Mouse (Mus musculus): ENCODE results near the gene Jsrp1.

Gene Jsrp1

DNA sequence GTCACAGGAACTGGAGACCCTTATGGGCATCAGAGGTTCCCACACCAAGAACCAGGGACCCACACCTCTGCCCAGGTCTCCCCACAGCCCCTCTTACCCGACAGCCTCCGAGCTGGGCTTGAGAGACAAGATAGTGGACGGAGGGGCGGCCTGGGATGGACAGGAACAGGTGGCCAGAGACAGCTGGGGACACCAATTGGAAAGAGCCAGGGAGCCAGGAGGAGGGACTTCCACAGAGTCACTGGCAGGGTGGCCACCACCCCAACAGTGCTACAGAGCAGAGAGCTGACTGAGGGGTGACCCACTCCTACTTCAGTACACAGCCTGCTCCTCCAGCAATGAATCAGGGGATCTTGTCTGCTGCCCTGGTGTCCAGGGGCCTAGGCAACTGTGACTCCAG lies at the start of gene Jsrp1:
Jsrp1 (minus strand) TSS at position 133 of the 400 bp plus-strand sequence.
- DNase-seq (ENCODE audit: low read depth): no peak

DNA sequence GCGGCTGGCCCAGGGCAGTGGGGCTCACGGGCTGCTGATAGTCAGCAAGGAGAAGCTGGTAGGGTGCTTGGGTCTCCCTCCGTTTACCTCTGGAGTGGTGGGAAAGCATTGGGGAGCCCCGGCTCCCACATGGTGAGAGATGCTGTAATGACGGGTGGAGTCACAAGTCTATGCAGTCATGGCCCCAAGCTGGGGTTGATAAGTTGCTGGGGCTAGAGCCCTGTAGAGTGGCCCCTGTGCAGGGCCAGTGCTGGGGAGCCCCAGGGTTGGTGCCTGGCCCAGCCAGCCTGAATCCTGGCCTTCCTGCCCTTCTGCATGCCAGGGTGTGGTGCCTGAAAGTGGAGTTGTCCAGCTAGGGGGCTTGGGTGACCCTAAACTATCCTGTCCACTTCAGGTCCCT lies 49.0 kb upstream of the Jsrp1 start:
- DNase-seq (ENCODE audit: low read depth): no peak

DNA sequence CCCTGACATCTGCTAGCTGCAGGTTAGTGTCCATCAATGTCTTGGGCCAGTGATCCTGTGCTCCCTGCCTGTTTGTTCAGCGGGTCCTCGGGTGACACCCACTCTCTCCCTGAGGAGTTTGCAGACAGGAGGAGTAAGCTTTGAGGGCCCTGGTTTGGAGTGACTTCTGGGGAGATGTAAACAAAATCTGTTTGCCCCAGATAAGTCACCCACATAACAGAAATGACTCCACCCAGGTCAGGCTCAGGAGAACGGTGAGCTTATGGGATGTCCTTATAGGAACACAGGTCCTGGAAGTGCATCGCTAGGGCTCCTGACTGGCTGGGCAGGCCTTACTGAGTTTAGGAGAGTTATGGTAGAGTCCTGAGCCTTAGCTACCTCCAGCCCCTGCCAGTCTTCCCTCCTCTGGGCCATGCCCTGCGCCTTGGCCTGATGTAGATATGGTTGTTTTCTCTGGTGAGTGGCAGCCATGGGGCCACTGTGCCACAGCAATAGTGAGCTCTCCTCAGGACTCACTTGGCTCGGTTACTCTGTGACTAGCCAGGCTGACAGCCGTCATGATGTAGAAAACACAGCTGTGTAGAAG lies 45.1 kb upstream of the Jsrp1 start:
- no peak for DNase-seq (ENCODE audit: low read depth)

DNA sequence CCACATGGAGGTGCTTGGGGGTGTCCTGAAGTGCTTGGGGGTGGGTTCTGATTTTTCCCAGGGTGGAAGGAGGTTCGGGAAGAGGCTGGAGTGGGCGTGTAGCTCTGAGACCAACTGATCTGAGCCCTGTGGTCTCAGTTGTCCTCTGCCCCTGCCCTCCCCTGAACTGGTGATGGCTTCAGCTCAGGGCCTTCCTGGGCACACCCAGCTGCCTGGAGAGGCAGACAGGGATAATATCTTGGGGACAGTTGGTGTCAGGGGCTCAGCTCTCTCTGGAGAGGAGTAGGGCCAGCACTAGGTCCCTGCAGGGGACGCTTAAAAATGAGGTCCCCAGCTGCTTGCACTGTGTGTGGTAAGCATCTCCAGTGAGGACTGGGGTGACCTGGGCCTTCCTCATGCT lies 44.5 kb upstream of the Jsrp1 start:
- DNase-seq (ENCODE audit: low read depth): no peak

DNA sequence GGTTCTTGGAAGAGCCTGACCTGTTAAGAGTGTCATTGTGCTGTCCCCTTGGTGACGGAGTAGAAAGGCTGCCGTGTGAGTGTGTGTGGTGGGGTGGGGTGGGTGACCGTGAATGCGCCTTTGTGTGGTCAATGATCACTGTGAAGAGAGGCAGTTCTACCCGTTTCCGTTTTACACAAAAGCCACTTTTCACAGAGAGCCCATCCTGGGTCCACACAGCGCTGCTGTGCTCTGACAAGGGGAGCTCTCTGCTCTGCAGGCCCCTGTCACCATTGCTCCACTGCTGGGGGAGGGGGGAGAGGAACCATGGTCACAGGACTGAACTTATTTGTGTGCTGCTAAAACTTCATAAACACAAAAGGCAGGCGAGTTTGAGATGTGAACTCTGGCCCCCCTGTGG lies 44.1 kb upstream of the Jsrp1 start:
- DNase-seq (ENCODE audit: low read depth): no peak

DNA sequence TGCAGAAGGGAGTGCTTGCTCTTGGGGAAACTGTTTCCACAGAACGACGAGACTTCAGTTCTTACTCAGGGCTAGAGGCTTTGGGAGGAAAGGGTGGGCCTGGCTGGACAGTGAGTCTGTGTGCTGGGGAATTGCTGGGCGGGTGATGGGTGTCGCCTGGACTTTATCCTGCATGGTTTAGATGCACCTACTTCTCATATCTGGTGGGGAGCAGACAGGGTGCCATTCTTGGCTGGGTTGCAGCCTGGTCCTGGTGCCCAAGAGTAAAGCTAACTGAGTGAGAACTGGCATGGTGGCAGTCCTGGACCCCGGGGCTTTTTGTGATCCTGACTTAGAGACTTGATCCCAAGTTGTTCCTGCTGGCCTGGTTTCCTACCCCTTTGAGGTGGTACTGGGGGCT lies 43.6 kb upstream of the Jsrp1 start:
- DNase-seq (ENCODE audit: low read depth): no peak

DNA sequence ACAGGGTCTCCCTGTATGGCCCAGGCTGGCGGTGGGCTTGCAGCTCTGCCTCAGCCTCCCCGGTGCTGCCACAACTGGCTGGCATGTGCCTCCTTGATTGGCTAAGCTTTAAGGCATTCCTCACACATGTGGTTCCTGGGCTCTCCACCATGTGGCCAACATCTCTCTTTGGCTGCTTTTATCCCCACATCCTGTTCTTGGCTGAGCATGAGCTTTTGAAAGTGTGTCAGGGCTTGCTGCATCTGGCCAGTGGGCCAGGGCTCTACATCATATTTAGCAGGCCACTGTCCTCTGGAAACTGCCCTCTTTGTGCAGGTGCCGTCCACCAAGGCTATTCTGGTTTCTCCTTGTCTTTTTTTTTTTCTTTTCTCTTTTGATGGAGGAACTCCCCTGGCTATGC lies 43.0 kb upstream of the Jsrp1 start:
- peak; percentile 81 for DNase-seq (ENCODE audit: low read depth)

DNA sequence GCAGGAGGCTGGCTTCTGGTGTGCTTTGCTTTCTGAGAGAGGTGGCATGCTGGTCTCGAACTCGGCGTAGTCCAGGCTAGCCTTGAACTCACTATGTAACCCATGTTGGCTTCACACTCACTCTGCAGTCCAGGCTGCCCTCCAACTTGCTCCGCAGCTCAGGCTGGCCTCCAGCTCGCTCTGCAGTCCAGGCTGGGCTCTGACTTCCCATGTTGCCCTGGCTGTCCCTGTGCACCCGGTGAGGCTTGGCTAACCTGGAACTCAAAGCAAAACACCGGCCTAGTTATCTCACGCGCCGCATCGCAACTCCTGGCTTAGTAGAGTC lies 42.4 kb upstream of the Jsrp1 start:
- DNase-seq (ENCODE audit: low read depth): peak; percentile 36

DNA sequence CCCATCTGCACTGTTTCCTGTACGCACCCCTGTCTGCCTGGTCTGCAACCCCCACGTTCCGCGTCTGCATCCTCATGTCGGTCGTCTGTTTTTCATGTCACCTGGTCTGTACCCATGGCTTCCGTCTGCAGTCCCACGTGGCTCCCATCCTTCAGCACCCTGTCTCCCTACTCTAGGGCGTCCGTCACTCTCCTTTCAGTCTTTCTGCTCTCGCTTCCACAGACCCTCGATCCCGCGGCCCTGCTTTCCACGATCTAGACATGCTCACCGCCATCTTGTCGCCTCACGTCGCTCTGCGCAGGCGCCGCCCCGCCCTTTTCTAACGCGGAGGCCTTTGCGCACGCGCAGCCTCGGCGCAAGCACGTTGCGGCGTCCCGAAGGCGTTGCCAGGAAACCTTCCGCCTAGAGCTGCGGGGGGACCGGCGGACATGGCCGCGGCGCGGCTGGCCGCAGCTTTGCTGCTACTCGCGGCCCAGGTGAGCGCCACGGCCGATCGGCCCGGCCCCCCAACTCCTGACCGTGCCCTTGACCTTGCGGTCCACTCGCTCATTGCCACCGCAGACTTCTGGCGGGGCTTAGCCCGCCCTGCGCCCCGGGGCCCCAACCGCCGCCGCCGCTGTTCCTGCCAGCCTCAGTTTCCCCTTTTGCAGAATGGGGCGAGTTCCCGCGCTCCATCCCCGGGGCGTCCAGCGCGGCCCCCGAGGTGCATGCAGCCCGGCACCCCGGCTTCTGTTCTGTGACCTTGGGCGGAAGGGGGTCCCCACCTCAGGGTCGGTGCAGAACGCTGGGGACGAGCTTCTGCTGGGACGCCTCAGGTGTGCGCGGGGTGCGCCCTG lies 41.8 kb upstream of the Jsrp1 start, which contains the start of the genes Lsm7 and Sppl2b:
Lsm7 (minus strand) TSS at position 297 of the 836 bp plus-strand sequence.
Sppl2b (plus strand) TSS at position 363 of the 836 bp plus-strand sequence.
- DNase-seq (ENCODE audit: low read depth): peak; percentile 94

DNA sequence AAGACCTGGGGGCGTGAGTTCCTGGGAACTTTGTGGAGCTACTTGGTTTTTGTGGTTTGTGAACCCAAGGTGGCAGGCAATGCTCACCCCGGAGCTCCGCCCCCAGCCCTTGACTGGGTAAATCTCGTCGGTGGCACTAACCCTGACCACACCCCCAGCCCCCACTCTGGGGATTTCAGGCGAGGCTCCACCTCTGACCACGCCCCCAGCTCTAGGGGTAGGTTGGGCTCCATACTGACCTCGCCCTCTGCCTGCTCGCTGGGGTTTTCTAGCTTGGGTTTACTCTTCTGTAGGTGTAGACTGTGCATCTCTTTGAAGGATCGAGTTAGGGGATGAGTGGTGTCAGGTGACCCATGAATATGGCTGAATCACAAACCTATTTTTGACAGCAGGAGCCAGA lies 35.3 kb upstream of the Jsrp1 start:
- DNase-seq (ENCODE audit: low read depth): peak; percentile 87

DNA sequence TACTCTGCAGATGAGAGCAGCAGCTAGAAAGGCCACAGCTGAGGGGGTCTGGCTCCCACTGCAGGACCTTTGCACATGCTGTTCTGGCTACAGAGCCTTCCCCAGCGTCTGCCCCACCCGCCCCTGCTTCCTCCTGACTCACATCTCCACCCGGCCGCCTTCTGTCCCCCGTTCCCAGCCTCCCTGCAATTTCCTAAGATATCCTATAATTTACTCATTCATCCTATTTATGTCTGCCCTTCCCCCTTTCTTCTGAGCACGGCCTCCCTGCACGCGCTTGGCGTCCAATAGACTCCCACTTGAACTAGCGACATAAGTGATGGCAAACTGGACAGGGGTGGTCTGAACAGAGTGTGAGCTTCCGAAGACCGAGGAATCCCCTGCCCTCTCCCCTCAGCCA lies 32.4 kb upstream of the Jsrp1 start:
- no peak for DNase-seq (ENCODE audit: low read depth)

DNA sequence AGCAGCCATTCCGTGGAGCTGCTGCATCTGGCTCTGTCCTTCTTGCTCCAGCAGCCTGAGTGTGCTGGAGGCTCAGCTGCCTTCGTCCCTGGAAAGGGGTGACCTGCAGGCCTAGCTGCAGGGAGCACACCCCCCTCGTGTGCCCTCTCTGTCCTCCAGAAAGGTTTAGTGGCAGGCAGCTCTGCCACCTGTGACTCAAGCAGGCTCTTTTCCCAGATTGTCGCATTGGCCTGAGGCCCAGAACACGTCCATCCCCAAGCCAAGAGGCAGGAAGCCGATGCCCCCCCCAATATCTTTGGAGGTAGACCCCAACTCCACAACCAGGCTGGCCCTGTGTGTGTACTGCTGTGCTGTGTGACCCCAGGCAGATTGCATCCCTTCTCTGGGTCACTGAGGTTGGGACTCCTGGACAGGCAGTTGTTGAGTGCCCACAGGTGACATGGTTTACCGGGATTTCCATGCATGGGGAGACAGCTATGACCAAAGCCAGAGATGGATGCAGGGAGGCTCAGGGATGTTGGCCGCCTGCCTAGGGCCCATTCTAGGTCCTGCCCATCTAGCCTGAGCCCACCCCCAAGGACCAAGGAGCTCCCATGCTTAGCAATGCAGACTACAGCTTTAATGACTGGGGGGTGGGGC lies 31.9 kb upstream of the Jsrp1 start:
- DNase-seq (ENCODE audit: low read depth): no peak

DNA sequence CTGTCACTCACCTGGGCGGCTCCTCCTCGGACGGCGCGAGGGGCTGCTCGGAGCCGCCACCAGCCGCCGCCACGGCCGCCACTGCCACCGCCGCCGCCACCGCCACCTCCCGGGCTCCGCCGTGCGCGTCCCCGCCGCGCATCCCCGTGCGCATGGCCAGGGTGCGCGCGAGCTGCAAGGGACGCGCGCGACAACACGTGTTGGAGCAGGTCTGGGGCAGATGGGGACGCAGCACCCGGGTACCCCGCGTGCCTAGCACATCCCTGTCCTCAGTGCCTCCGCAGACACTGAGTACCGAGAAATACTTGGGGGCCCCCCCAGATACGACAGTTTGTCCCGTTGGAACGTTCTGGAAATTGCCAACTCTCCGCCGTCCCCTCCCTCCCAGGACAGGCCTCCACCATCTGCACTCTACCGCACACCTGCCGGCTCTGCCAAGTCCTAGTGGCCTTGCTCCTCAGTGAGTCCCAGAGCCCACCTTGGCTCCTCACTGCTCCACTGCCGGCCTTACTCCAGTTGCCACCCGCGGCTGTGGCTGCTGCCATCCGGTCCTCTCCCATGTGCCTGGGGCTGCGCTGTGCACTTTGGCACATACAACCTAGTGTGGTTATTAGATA lies 30.7 kb upstream of the Jsrp1 start, which contains the start of gene Lingo3:
Lingo3 (minus strand) TSS at position 109 of the 617 bp plus-strand sequence.
- DNase-seq (ENCODE audit: low read depth): no peak

DNA sequence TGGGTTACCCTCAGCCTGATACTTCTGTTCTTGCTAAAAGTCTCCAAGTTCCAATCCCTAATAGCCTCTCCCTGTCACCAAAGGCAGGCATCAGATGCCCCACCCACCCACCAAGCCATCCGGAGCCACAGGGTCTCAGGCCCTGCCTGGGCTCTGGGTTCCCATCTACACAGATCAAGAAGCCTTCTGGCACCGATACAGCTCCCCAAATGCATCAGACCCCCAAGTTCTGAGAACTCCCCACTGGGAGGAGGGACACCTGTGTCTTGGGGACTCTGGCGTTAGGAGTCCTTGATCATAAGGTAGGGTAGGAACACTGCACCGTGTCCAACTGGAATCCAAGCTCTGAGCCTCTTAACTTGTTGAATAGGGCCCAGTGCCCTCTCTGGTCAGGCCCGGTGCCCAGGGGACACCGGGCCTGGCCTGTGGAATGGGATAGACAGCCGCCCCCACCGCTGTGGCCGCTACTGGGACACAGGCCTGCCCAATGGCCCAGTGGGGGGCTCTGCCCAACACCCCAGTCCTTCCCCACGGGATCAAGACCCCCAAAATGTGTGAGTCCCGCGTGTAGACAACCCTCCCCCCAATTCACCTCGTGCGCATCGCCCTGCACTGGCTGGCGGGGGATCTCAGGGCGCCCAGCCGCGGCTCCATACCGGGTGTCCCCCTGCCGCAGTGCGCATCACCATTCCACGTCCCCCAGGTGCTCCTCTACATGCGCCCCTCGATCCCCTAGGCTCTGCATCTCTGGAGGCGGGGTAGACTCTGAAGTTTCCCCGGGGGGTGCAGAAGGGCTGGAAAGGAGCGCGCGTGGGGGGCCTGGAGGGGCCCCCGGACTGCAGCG lies 30.0 kb upstream of the Jsrp1 start:
- no peak for DNase-seq (ENCODE audit: low read depth)

DNA sequence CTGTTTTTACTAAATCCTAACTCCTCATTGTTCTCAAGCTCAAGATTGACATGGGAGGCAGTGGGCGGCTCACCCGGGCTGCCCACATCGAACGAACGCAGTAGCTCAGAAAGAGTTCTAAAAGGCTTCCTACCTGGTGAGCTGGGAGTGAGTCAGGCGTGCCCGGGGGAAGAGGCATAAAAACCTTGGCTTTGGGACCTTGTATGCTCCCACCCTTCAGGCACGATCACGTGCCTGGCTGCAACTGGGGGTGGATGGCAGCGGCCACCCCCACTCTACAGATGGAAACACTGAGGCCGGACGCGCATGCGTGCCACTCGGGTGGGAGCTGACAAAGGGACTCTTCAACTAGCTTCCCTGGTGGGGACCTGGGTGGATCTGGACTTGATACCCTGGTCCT lies 29.0 kb upstream of the Jsrp1 start:
- DNase-seq (ENCODE audit: low read depth): no peak

DNA sequence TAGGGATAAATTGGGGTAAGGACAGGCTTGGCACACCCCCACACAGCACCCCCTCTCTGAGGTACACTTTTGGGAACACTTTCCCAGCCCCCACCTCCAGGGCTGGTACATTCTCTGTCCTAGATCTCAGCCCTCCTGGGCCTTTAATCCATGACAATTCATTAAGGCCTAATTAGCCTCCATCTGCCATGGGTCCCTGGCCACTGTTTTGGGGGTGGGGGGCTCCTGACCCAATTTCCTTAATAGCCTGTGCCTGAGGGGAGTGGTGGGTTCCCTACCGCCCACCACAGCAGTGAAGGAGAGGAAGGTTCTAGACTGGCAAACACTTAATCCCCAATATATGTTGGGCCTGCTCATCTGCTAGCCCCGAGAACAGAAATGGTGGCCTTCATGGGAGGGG lies 28.4 kb upstream of the Jsrp1 start:
- no peak for DNase-seq (ENCODE audit: low read depth)

DNA sequence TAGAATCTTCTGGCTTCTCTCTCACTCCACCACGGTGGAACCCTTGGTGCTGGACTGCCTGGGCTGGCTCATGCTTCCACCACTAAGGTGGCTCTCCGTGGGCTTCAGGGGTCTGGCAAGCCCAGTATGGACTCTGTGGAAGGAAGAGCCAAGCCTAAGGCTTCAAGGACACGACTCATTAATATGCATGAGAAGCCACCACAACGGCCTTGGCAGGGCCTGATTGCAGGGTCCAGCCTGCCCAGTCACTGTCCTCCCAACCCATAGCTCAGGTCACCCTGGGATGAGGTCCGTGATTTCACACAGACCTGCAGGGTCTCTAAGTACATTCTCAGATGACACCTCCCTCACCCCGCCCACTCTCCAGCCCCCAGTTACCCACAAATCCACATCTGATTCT lies 26.6 kb upstream of the Jsrp1 start:
- DNase-seq (ENCODE audit: low read depth): no peak

DNA sequence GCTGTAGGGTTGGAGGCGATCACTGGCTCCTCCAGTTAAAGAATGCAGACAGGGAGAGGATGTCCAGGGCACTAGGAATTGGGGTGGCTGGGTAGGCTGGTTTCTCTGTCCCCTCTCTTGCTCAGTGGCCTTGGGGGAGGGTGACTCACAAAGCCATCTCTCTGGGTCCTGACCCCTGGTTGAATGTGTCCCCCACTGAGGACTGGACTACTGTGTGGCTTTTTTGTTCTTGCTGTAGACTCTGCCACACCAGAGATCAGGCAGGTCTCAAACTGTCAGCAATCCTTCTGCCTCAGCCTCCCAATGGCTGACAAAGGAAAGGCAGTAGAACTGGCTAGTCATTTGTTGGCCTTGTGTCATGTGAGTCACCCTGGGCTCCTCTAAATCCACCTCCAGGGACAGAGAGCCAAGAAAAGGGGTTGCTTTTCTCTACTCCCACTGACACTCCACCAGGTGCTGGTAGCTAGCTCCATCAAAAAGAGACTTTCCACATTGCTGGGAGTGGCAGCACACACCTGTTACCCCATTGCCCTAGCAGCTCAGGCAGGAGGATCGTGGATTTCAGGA lies 25.1 kb upstream of the Jsrp1 start:
- DNase-seq (ENCODE audit: low read depth): no peak

DNA sequence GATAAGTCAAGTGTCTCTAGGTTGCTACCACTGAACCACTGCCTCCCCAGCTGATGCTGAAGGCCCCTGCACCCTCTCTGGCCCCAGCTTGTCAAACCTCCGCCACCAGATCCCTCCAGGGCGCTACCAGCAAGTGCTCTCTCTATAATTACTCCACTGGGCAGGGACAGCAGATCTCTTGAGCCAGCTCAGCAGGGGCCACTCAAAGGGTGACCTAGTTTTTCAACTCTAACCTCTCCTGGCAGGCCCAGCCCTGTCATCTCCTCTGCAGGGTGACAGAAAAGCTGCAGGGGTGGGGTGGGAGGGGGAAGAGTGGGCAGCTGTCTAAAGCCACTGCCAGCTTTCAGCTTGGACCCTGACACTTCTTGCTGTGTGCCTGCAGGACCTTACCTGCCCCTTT lies 24.5 kb upstream of the Jsrp1 start:
- no peak for DNase-seq (ENCODE audit: low read depth)

DNA sequence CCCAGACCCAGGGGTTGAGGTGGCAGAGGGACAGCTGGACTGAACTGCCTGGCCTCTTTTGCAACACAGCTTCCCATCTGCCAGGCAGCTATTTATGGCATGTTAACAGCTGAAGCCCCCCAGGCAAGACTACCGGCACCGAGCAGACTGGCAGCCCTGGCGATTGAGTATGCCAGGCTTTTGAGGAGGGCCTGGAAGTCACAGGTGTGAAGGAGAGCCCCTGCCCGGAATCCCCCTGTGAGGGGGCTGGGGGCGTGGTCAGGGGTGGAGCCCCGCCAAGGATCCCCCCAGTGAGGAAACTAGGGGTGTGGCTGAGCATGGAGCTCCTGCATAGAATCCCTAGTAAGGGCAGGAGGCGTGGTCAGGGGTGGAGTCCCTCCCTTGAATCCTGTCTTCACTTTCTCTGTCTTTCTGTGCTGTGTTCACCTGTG lies 23.7 kb upstream of the Jsrp1 start:
- DNase-seq (ENCODE audit: low read depth): no peak

DNA sequence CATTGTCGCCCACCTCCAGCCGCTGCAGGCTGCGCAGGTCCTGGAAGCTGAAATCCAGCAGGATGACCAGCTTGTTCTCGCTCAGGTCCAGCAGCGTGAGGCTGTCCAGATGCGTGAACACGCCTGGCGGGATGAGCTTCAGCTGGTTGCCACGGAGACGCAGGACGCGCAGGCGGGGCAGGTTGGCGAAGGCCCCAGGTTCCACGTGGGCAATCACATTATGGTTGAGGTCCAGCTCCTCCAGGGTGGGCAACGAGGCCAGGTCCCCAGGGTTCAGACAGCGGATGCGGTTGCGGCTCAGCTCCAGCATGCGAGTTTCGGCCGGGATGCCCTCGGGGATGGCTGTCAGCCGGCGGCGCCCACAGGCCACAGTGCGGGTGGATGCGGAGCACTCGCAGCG lies 22.3 kb upstream of the Jsrp1 start:
- DNase-seq (ENCODE audit: low read depth): no peak

DNA sequence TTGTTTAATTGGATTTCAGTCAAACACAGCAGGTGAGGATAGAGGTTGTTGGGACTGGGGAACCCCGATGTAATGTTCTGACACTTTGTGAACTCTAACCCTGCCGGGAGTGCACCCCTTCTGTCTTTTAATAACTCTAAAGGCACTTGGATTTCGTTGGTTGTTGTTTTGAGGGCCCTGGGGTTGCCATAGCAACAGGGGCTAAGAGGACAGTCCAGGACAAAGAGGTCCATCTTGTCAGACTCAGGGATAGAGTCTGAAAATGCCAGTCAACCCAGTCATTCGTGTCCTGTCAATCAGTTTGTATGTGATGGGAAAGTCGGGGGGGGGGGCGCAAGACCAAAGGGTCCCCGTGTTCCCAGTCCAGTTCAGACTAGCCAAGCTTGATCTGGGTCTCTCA lies 19.5 kb upstream of the Jsrp1 start:
- DNase-seq (ENCODE audit: low read depth): no peak
